ENCODE assay signal across 17 mouse cellular contexts in genomic region chr2:180889271-180889920, GRCm38 (mm10). TPM values are rescaled to one million over a fixed set of nuclear protein-coding genes. Genes with fewer than 3 reads are reported as not detected.
DNase-seq lines count a peak whose midpoint lies in the region; ATAC-seq and TF ChIP-seq lines count a peak whose summit lies in the region.
"Had no signal": no experiment of that assay in that cellular context is flagged by ENCODE, and none has a peak within 500 bp of the region (broad histone marks: within the 10 kb centered on the region; RNA-seq: fewer than 3 reads in every experiment).

No protein-coding gene starts in this region.

- no peak for TF ChIP-seq CTCF in brain, embryonic 14.5 days (IDR thresholded peaks at IDR 0.05; ENCODE audit: borderline replicate concordance, extremely low read depth, insufficient read depth, insufficient read length)

- peak overlapping the region; percentile 84 for H3K4me2 ChIP-seq in forebrain, embryonic 11.5 days (ENCODE audit: low read depth, low read length, severe bottlenecking)
- H3K4me2 ChIP-seq in hindbrain, embryonic 15.5 days, result peak overlapping the region; percentile 63
- H3K4me2 ChIP-seq in neural tube, embryonic 11.5 days (ENCODE audit: low read depth), result peak overlapping the region; percentile 69
- H3K4me2 ChIP-seq in liver, embryonic 11.5 days, result no peak overlapping the region
- H3K4me2 ChIP-seq: heart, embryonic 15.5 days; liver, embryonic 13.5 days had no signal

- peak overlapping the region; percentile 99 for H3K27ac ChIP-seq in forebrain, embryonic 11.5 days (ENCODE audit: low read depth, low read length)
- peak overlapping the region; percentile 98 for H3K27ac ChIP-seq in hindbrain, embryonic 15.5 days (replicated peaks)
- H3K27ac ChIP-seq in neural tube, embryonic 11.5 days (ENCODE audit: low read depth, low read length), result peak overlapping the region; percentile 96
- H3K27ac ChIP-seq in liver, embryonic 11.5 days (ENCODE audit: low read depth, low read length), result no peak overlapping the region
- H3K27ac ChIP-seq: heart, embryonic 15.5 days; liver, embryonic 13.5 days had no signal

- peak overlapping the region; percentile 42 for H3K4me3 ChIP-seq in forebrain, embryonic 11.5 days (ENCODE audit: low read depth, low read length)
- peak overlapping the region; percentile 7; the same call in 1 of the 2 replicates for H3K4me3 ChIP-seq in hindbrain, embryonic 15.5 days
- peak overlapping the region; percentile 40 for H3K4me3 ChIP-seq in neural tube, embryonic 11.5 days (ENCODE audit: low read depth, low read length)
- no peak overlapping the region for H3K4me3 ChIP-seq in liver, embryonic 11.5 days (ENCODE audit: low read depth, low read length)
- H3K4me3 ChIP-seq: heart, embryonic 15.5 days; liver, embryonic 13.5 days; myocyte had no signal

- TF ChIP-seq POLR2A in brain, embryonic 14.5 days (IDR thresholded peaks at IDR 0.05; ENCODE audit: borderline replicate concordance, extremely low read depth, insufficient read depth, insufficient read length, poor library complexity, severe bottlenecking), result no peak

- DNase-seq in brain, embryonic 14.5 days (ENCODE audit: low read depth), result peak; percentile 73
- peak; percentile 85 for DNase-seq in forebrain, embryonic 11.5 days (ENCODE audit: low spot score)
- DNase-seq in neural tube, embryonic 11.5 days (ENCODE audit: low spot score), result peak; percentile 73
- DNase-seq in gastrocnemius, postnatal 25 days, result no peak
- DNase-seq in liver, embryonic 11.5 days (ENCODE audit: low spot score), result no peak
- no peak for DNase-seq in gastrocnemius, postnatal 10 days
- DNase-seq: kidney, adult 11 months; liver, embryonic 13.5 days; right cerebral cortex, postnatal 14 days had no signal

- no peaks in the 10 kb centered on the region for H3K27me3 ChIP-seq in forebrain, embryonic 11.5 days (ENCODE audit: control insufficient read depth, insufficient read depth, low read length)
- no peaks in the 10 kb centered on the region for H3K27me3 ChIP-seq in hindbrain, embryonic 15.5 days
- peaks cover 21% of the 10 kb centered on the region; the same call in 1 of the 2 replicates for H3K27me3 ChIP-seq in neural tube, embryonic 11.5 days (ENCODE audit: control insufficient read depth, insufficient read depth, low read length)
- H3K27me3 ChIP-seq in liver, embryonic 11.5 days (replicated peaks; ENCODE audit: control insufficient read depth, insufficient read depth, low read length), result peaks cover 77% of the 10 kb centered on the region

- no peaks in the 10 kb centered on the region for H3K9me3 ChIP-seq in forebrain, embryonic 11.5 days (ENCODE audit: control insufficient read depth, low read length)
- H3K9me3 ChIP-seq in hindbrain, embryonic 15.5 days, result no peaks in the 10 kb centered on the region
- no peaks in the 10 kb centered on the region for H3K9me3 ChIP-seq in neural tube, embryonic 11.5 days (ENCODE audit: control insufficient read depth, low read length)
- H3K9me3 ChIP-seq in liver, embryonic 11.5 days (ENCODE audit: control insufficient read depth, low read length), result no peaks in the 10 kb centered on the region
- H3K9me3 ChIP-seq: heart, embryonic 15.5 days; liver, embryonic 13.5 days had no signal

- no peaks in the 10 kb centered on the region for H3K36me3 ChIP-seq in forebrain, embryonic 11.5 days (ENCODE audit: control insufficient read depth, insufficient read depth, low read length)
- H3K36me3 ChIP-seq in hindbrain, embryonic 15.5 days, result no peaks in the 10 kb centered on the region
- no peaks in the 10 kb centered on the region for H3K36me3 ChIP-seq in neural tube, embryonic 11.5 days (ENCODE audit: control insufficient read depth, insufficient read depth, low read length)
- no peaks in the 10 kb centered on the region for H3K36me3 ChIP-seq in liver, embryonic 11.5 days (ENCODE audit: control insufficient read depth, insufficient read depth, low read length)
- H3K36me3 ChIP-seq: heart, embryonic 15.5 days; liver, embryonic 13.5 days had no signal

- peaks cover 30% of the 10 kb centered on the region for H3K4me1 ChIP-seq in forebrain, embryonic 11.5 days (replicated peaks; ENCODE audit: control insufficient read depth, insufficient read depth, low read length)
- peaks cover 38% of the 10 kb centered on the region for H3K4me1 ChIP-seq in hindbrain, embryonic 15.5 days (replicated peaks)
- H3K4me1 ChIP-seq in neural tube, embryonic 11.5 days (ENCODE audit: control insufficient read depth, insufficient read depth, low read length), result peaks cover 30% of the 10 kb centered on the region
- H3K4me1 ChIP-seq in liver, embryonic 11.5 days (replicated peaks; ENCODE audit: control insufficient read depth, insufficient read depth, low read length), result peaks cover 10% of the 10 kb centered on the region

- peak; percentile 22 for ATAC-seq in forebrain, embryonic 11.5 days (replicated peaks; ENCODE audit: low FRiP score)
- no peak for ATAC-seq in hindbrain, embryonic 15.5 days (ENCODE audit: low FRiP score, low read depth)
- ATAC-seq in neural tube, embryonic 11.5 days (ENCODE audit: insufficient read depth, low FRiP score, low TSS enrichment), result peak; percentile 2; the same call in 1 of the 2 replicates
- no peak for ATAC-seq in megakaryocyte progenitor cell, adult 5-6 weeks (replicated peaks; ENCODE audit: poor library complexity)
- ATAC-seq in liver, embryonic 11.5 days (replicated peaks; ENCODE audit: low FRiP score), result no peak

- WGBS in forebrain, embryonic 11.5 days, result 2% methylated on average over 19 of the region's 19 CpGs
- 7% methylated on average over 19 of the region's 19 CpGs for WGBS in hindbrain, embryonic 15.5 days
- 8% methylated on average over 19 of the region's 19 CpGs for WGBS in neural tube, embryonic 11.5 days
- 16% methylated on average over 19 of the region's 19 CpGs for WGBS in liver, embryonic 11.5 days

- H3K9ac ChIP-seq in forebrain, embryonic 11.5 days (ENCODE audit: low read length), result peak overlapping the region; percentile 93
- peak overlapping the region; percentile 11; the same call in 1 of the 2 replicates for H3K9ac ChIP-seq in hindbrain, embryonic 15.5 days
- H3K9ac ChIP-seq in neural tube, embryonic 11.5 days (ENCODE audit: low read length), result peak overlapping the region; percentile 89
- H3K9ac ChIP-seq in liver, embryonic 11.5 days (ENCODE audit: low read depth, low read length), result no peak overlapping the region
- H3K9ac ChIP-seq: heart, embryonic 15.5 days; liver, embryonic 13.5 days had no signal

RNA-seq across cellular contexts. Expression of gene Ythdf1, which starts 31.4 kb away (rescaled TPM):
- 67.0 and 68.5 TPM in 2 replicates for polyA plus RNA-seq in brain, embryonic 14.5 days (2012; rRNA removed)
- 74.5 and 75.4 TPM in 2 replicates for polyA plus RNA-seq in forebrain, embryonic 11.5 days (2014; fragmentation: Nextera tagmentation; extraction: Ambion mirVana)
- 50.1 and 54.9 TPM in 2 replicates for polyA plus RNA-seq in hindbrain, embryonic 15.5 days (2015; fragmentation: Nextera tagmentation; extraction: Ambion mirVana)
- polyA plus RNA-seq in neural tube, embryonic 11.5 days (2014; fragmentation: Nextera tagmentation; extraction: Ambion mirVana), result 75.7 and 77.9 TPM in 2 replicates
- total RNA-seq in gastrocnemius, postnatal 25 days (2021), result 10 to 100 TPM; 31.9 to 34.1 TPM
- total RNA-seq in megakaryocyte progenitor cell, adult 5-6 weeks (2015), result 69.2 and 75.6 TPM in 2 replicates
- 27.0 and 32.9 TPM in 2 replicates for total RNA-seq in megakaryocyte progenitor cell, adult 5-6 weeks (2017)
- 59.2 and 64.8 TPM in 2 replicates for polyA plus RNA-seq in liver, embryonic 11.5 days (2014; fragmentation: Nextera tagmentation; extraction: Ambion mirVana)
- total RNA-seq in gastrocnemius, postnatal 10 days (2021), result 10 to 100 TPM; 34.3 to 38.9 TPM

RNA-seq across cellular contexts. Expression of gene Birc7, which starts 39.4 kb away (rescaled TPM):
- 0.14 and 0.26 TPM in 2 replicates for polyA plus RNA-seq in brain, embryonic 14.5 days (2012; rRNA removed)
- polyA plus RNA-seq in forebrain, embryonic 11.5 days (2014; fragmentation: Nextera tagmentation; extraction: Ambion mirVana), result 0.35 and 0.36 TPM in 2 replicates
- polyA plus RNA-seq in hindbrain, embryonic 15.5 days (2015; fragmentation: Nextera tagmentation; extraction: Ambion mirVana), result 0.18 and 0.31 TPM in 2 replicates
- polyA plus RNA-seq in neural tube, embryonic 11.5 days (2014; fragmentation: Nextera tagmentation; extraction: Ambion mirVana), result 0.25 and 0.46 TPM in 2 replicates
- not detected for total RNA-seq in gastrocnemius, postnatal 25 days (2021)
- not detected in 2 replicates for total RNA-seq in megakaryocyte progenitor cell, adult 5-6 weeks (2015)
- not detected in 2 replicates for total RNA-seq in megakaryocyte progenitor cell, adult 5-6 weeks (2017)
- polyA plus RNA-seq in liver, embryonic 11.5 days (2014; fragmentation: Nextera tagmentation; extraction: Ambion mirVana), result not detected in 2 replicates
- total RNA-seq in gastrocnemius, postnatal 10 days (2021), result not detected
- total RNA-seq: gastrocnemius, adult 8-10 months; left cerebral cortex, postnatal 14 days had no signal
- polyA plus RNA-seq: heart, embryonic 15.5 days; large intestine, adult 2 months; liver, embryonic 13.5 days; myocyte; stomach, embryonic 14.5 days had no signal

Comparison
In these comparisons a context has a peak if more than half of its experiments do, and no peak if none do; other contexts are left out.
1. DNase-seq: peak in brain, embryonic 14.5 days (single experiment), forebrain, embryonic 11.5 days (single experiment) and neural tube, embryonic 11.5 days (single experiment); none in gastrocnemius, postnatal 25 days (single experiment), liver, embryonic 11.5 days (single experiment) and gastrocnemius, postnatal 10 days (single experiment).
2. ATAC-seq: peak in forebrain, embryonic 11.5 days (single experiment) and neural tube, embryonic 11.5 days (single experiment); none in hindbrain, embryonic 15.5 days (single experiment), megakaryocyte progenitor cell, adult 5-6 weeks (single experiment) and liver, embryonic 11.5 days (single experiment).